Mouse (Mus musculus): Measurements from ENCODE around the gene Dexi. TPM values are rescaled to one million over a fixed set of nuclear protein-coding genes. Genes with fewer than 3 reads are reported as not detected.

Gene Dexi
- polyA plus RNA-seq, 1 experiment from 2014 or later = 20.8 TPM

- no peak overlapping the region for H3K9ac ChIP-seq
- no peak for ATAC-seq (ENCODE audit: insufficient number of reproducible peaks, low FRiP score)
- 83% methylated on average over 1 of the region's 1 CpGs for WGBS
Measured at GRCm38 (mm10) chr16:10522811-10523210, 20.0 kb downstream of the Dexi start.

GRCm38 (mm10) chr16:10520908-10521614, 21.8 kb downstream of the Dexi start:
- Histone ChIP-seq H3K36me3 (no peaks in the 10 kb centered on the region), H3K27ac (ENCODE audit: poor library complexity, severe bottlenecking) (no peak overlapping the region), H3K27me3 (replicated peaks) (no peaks in the 10 kb centered on the region), H3K9ac (no peak overlapping the region), H3K4me3 (no peak overlapping the region), H3K9me3 (replicated peaks) (no peaks in the 10 kb centered on the region), H3K4me2 (no peak overlapping the region), H3K4me1 (replicated peaks) (peaks cover 3% of the 10 kb centered on the region; the same call in 1 of the 2 replicates)
- ATAC-seq (ENCODE audit: insufficient number of reproducible peaks, low FRiP score) = 0 out of 2 replicates have a peak, but pooled peaks have one; percentile 58
- 39% methylated on average over 2 of the region's 2 CpGs for WGBS

More at GRCm38 (mm10) chr16:10522811-10523210, 20.0 kb downstream of the Dexi start:
- Histone ChIP-seq H3K4me3 (no peak overlapping the region), H3K36me3 (no peaks in the 10 kb centered on the region), H3K27me3 (replicated peaks) (no peaks in the 10 kb centered on the region), H3K4me2 (no peak overlapping the region), H3K4me1 (replicated peaks) (peaks cover 3% of the 10 kb centered on the region; the same call in 1 of the 2 replicates), H3K27ac (ENCODE audit: poor library complexity, severe bottlenecking) (no peak overlapping the region), H3K9me3 (replicated peaks) (no peaks in the 10 kb centered on the region)

DNA sequence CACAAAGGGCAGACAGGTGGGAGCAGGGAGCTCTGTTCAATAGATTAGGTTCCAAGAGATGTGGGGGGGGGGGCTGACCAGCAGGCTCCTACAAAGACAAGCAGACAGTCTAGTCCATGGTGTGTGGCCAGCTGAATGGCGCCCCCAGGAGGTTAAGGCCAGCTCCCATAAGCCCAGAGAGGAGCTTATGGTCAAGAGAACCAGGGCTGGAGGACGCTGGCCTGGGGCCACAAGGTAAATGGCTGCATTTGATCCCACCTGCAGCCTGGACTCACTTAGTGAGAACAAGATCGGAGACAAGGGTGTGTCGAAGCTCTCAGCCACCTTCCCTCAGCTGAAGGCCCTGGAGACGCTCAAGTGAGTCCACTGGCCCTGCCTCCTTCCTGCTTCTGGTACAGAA, 24.8 kb downstream of the Dexi start:
- Histone ChIP-seq H3K27ac (ENCODE audit: poor library complexity, severe bottlenecking) (no peak overlapping the region), H3K9me3 (replicated peaks) (no peaks in the 10 kb centered on the region), H3K4me3 (no peak overlapping the region), H3K4me2 (no peak overlapping the region), H3K36me3 (no peaks in the 10 kb centered on the region), H3K4me1 (replicated peaks) (peaks cover 3% of the 10 kb centered on the region; the same call in 1 of the 2 replicates), H3K27me3 (replicated peaks) (no peaks in the 10 kb centered on the region), H3K9ac (no peak overlapping the region)
- WGBS = 54% methylated on average over 5 of the region's 5 CpGs
- no peak for ATAC-seq (ENCODE audit: insufficient number of reproducible peaks, low FRiP score)

GRCm38 (mm10) chr16:10515953-10516572, 26.8 kb downstream of the Dexi start:
- no peak overlapping the region for H3K9ac ChIP-seq
- ATAC-seq (ENCODE audit: insufficient number of reproducible peaks, low FRiP score) = no peak
- no peaks in the 10 kb centered on the region for H3K4me1 ChIP-seq (replicated peaks)
- H3K4me3 ChIP-seq = no peak overlapping the region
- no peak overlapping the region for H3K27ac ChIP-seq (ENCODE audit: poor library complexity, severe bottlenecking)
- H3K9me3 ChIP-seq (replicated peaks) = no peaks in the 10 kb centered on the region
- H3K36me3 ChIP-seq = no peaks in the 10 kb centered on the region
- H3K27me3 ChIP-seq (replicated peaks) = no peaks in the 10 kb centered on the region
- H3K4me2 ChIP-seq = no peak overlapping the region
- 82% methylated on average over 12 of the region's 12 CpGs for WGBS

DNA sequence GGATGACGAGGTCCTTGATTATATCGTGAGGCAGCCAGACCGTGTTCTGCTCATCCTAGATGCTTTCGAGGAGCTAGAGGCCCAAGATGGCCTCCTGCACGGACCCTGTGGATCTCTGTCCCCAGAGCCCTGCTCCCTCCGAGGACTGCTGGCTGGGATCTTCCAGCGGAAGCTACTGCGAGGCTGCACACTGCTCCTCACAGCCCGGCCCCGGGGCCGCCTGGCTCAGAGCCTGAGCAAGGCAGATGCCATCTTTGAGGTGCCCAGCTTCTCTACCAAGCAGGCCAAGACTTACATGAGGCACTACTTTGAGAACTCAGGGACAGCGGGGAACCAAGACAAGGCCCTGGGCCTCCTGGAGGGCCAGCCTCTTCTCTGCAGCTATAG, 31.7 kb downstream of the Dexi start:
- no peak overlapping the region for H3K4me3 ChIP-seq
- H3K27ac ChIP-seq (ENCODE audit: poor library complexity, severe bottlenecking) = no peak overlapping the region
- WGBS = 79% methylated on average over 12 of the region's 12 CpGs
- H3K9ac ChIP-seq = no peak overlapping the region
- peaks cover 27% of the 10 kb centered on the region for H3K27me3 ChIP-seq (replicated peaks)
- H3K9me3 ChIP-seq (replicated peaks) = no peaks in the 10 kb centered on the region
- ATAC-seq (ENCODE audit: insufficient number of reproducible peaks, low FRiP score) = no peak
- no peaks in the 10 kb centered on the region for H3K36me3 ChIP-seq
- no peak overlapping the region for H3K4me2 ChIP-seq
- H3K4me1 ChIP-seq (replicated peaks) = no peaks in the 10 kb centered on the region

GRCm38 (mm10) chr16:10510477-10511133, 32.2 kb downstream of the Dexi start:
- no peak overlapping the region for H3K4me3 ChIP-seq
- H3K9ac ChIP-seq = no peak overlapping the region
- H3K4me1 ChIP-seq (replicated peaks) = no peaks in the 10 kb centered on the region
- peaks cover 32% of the 10 kb centered on the region for H3K27me3 ChIP-seq (replicated peaks)
- no peak overlapping the region for H3K4me2 ChIP-seq
- no peaks in the 10 kb centered on the region for H3K9me3 ChIP-seq (replicated peaks)
- no peak for ATAC-seq (ENCODE audit: insufficient number of reproducible peaks, low FRiP score)
- no peak overlapping the region for H3K27ac ChIP-seq (ENCODE audit: poor library complexity, severe bottlenecking)
- 53% methylated on average over 14 of the region's 14 CpGs for WGBS
- no peaks in the 10 kb centered on the region for H3K36me3 ChIP-seq

- H3K36me3 ChIP-seq = no peaks in the 10 kb centered on the region
- no peaks in the 10 kb centered on the region for H3K4me1 ChIP-seq (replicated peaks)
- no peak overlapping the region for H3K4me2 ChIP-seq
- H3K27me3 ChIP-seq (replicated peaks) = peaks cover 35% of the 10 kb centered on the region
- H3K9ac ChIP-seq = no peak overlapping the region
- no peak overlapping the region for H3K27ac ChIP-seq (ENCODE audit: poor library complexity, severe bottlenecking)
- H3K9me3 ChIP-seq (replicated peaks) = no peaks in the 10 kb centered on the region
- ATAC-seq (ENCODE audit: insufficient number of reproducible peaks, low FRiP score) = no peak
- 61% methylated on average over 6 of the region's 6 CpGs for WGBS
- no peak overlapping the region for H3K4me3 ChIP-seq
Measured at GRCm38 (mm10) chr16:10508691-10509090, 34.2 kb downstream of the Dexi start.

GRCm38 (mm10) chr16:10507445-10507844, 35.4 kb downstream of the Dexi start:
- 76% methylated on average over 4 of the region's 4 CpGs for WGBS
- Histone ChIP-seq H3K4me3 (no peak overlapping the region), H3K9ac (no peak overlapping the region), H3K4me1 (replicated peaks) (no peaks in the 10 kb centered on the region), H3K27ac (ENCODE audit: poor library complexity, severe bottlenecking) (no peak overlapping the region), H3K9me3 (replicated peaks) (no peaks in the 10 kb centered on the region), H3K4me2 (no peak overlapping the region), H3K27me3 (replicated peaks) (peaks cover 46% of the 10 kb centered on the region), H3K36me3 (no peaks in the 10 kb centered on the region)
- no peak for ATAC-seq (ENCODE audit: insufficient number of reproducible peaks, low FRiP score)

DNA sequence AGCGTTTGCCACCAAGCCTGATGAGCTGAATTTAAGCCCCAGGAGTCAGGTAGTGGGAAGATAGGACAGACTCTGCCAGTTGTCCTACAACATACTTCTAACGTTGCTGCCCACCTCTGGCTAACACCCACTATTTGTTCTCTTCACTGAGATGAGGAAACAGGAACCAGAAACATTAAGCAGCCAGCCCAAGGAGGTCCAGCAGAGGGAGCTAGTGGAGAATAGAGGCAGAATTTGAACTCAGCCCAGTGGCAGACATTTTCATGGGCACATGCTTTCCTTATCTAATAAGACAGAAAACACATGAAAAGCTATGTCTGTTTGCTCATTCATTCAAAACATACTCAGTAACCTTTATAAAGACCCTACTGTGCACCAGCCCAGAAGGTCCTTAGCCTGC, 39.8 kb downstream of the Dexi start:
- H3K27me3 ChIP-seq (replicated peaks) = peaks cover 53% of the 10 kb centered on the region
- H3K4me2 ChIP-seq = no peak overlapping the region
- no peak for ATAC-seq (ENCODE audit: insufficient number of reproducible peaks, low FRiP score)
- H3K9ac ChIP-seq = no peak overlapping the region
- 73% methylated on average over 2 of the region's 2 CpGs for WGBS
- no peaks in the 10 kb centered on the region for H3K36me3 ChIP-seq
- no peaks in the 10 kb centered on the region for H3K9me3 ChIP-seq (replicated peaks)
- no peak overlapping the region for H3K4me3 ChIP-seq
- H3K4me1 ChIP-seq (replicated peaks) = no peaks in the 10 kb centered on the region
- H3K27ac ChIP-seq (ENCODE audit: poor library complexity, severe bottlenecking) = no peak overlapping the region

GRCm38 (mm10) chr16:10501865-10502264, 41.0 kb downstream of the Dexi start:
- Histone ChIP-seq H3K4me1 (replicated peaks) (no peaks in the 10 kb centered on the region), H3K9me3 (replicated peaks) (no peaks in the 10 kb centered on the region), H3K27ac (ENCODE audit: poor library complexity, severe bottlenecking) (no peak overlapping the region), H3K4me2 (no peak overlapping the region), H3K4me3 (no peak overlapping the region), H3K9ac (no peak overlapping the region), H3K27me3 (replicated peaks) (peaks cover 41% of the 10 kb centered on the region), H3K36me3 (no peaks in the 10 kb centered on the region)
- 0 out of 2 replicates have a peak, but pooled peaks have one; percentile 25 for ATAC-seq (ENCODE audit: insufficient number of reproducible peaks, low FRiP score)
- 14% methylated on average over 8 of the region's 8 CpGs for WGBS

- Histone ChIP-seq H3K4me2 (no peak overlapping the region), H3K9ac (no peak overlapping the region), H3K36me3 (no peaks in the 10 kb centered on the region), H3K4me3 (no peak overlapping the region), H3K27me3 (replicated peaks) (peaks cover 34% of the 10 kb centered on the region), H3K27ac (ENCODE audit: poor library complexity, severe bottlenecking) (no peak overlapping the region), H3K9me3 (replicated peaks) (no peaks in the 10 kb centered on the region), H3K4me1 (replicated peaks) (no peaks in the 10 kb centered on the region)
- no peak for ATAC-seq (ENCODE audit: insufficient number of reproducible peaks, low FRiP score)
- WGBS = 79% methylated on average over 1 of the region's 1 CpGs
Measured at GRCm38 (mm10) chr16:10499122-10499521, 43.7 kb downstream of the Dexi start.
